Mouse (Mus musculus) intestine, embryonic 14.5 days (tissue): ENCODE data around the gene Grid2. TPM values are rescaled to one million over a fixed set of nuclear protein-coding genes. Genes with fewer than 3 reads are reported as not detected.

Experiments
- ATAC-seq: fragments of 200-750 bp; cut with Nextera tagmentation; replicated peaks from 2 replicates; pipeline ENCODE4 v1.8.0; 2017; ENCODE audit warnings: low read depth, moderate number of reproducible peaks, moderate TSS enrichment, moderate library complexity; ENCODE audit not compliant: low FRiP score, low TSS enrichment
- DNase-seq: peaks from one replicate; pipeline ENCODE4 v3.0.0-alpha.2; 2018; ENCODE audit warnings: low spot score
- H3K27ac ChIP-seq: fragments of 300-500 bp; sonication (generic); 2 replicates; pipeline ENCODE4 v1.5.1; 2014; ENCODE audit warnings: low read depth, mild to moderate bottlenecking, control low read depth
- H3K27me3 ChIP-seq: fragments of 300-500 bp; sonication (generic); replicated peaks from 2 replicates; pipeline ENCODE4 v1.6.1; 2014; ENCODE audit warnings: low read length, control low read depth; ENCODE audit not compliant: control insufficient read depth, insufficient read depth
- H3K36me3 ChIP-seq: fragments of 300-500 bp; sonication (generic); 2 replicates; pipeline ENCODE4 v1.6.1; 2014; ENCODE audit warnings: low read length, control low read depth; ENCODE audit not compliant: control insufficient read depth, insufficient read depth
- H3K4me1 ChIP-seq: fragments of 300-500 bp; sonication (generic); replicated peaks from 2 replicates; pipeline ENCODE4 v1.6.1; 2014; ENCODE audit warnings: low read length, control low read depth, mixed read lengths; ENCODE audit not compliant: control insufficient read depth, insufficient read depth
- H3K4me2 ChIP-seq: fragments of 300-500 bp; sonication (generic); 2 replicates; pipeline ENCODE4 v1.6.1; 2014; ENCODE audit warnings: low read length
- H3K4me3 ChIP-seq: fragments of 300-500 bp; sonication (generic); 2 replicates; pipeline ENCODE4 v1.5.1; 2014; ENCODE audit warnings: low read depth, low read length, control low read depth, mixed read lengths
- H3K9ac ChIP-seq: fragments of 300-500 bp; sonication (generic); 2 replicates; pipeline ENCODE4 v1.6.1; 2014; ENCODE audit warnings: mild to moderate bottlenecking, low read length
- H3K9me3 ChIP-seq: fragments of 300-500 bp; sonication (generic); 2 replicates; pipeline ENCODE4 v1.6.1; 2016; ENCODE audit warnings: low read length, control low read depth; ENCODE audit not compliant: control insufficient read depth
- WGBS: fragments of 180-500 bp; shearing (Covaris S2); extraction: QIAGEN DNeasy Blood & Tissue Kit; methylation state at CpG from one replicate; pipeline ENCODE4 v1.1.7; 2014; 5-methylcytosine and 5-hydroxymethylcytosine counted together
- polyA plus RNA-seq: library from polyadenylated mRNA; unstranded; fragments of >200 nt; fragmentation: Nextera tagmentation; extraction: Ambion mirVana; gene quantifications from 2 replicates; pipeline ENCODE4 v1.2.1, GENCODE M21; 2014

The Grid2 gene
- polyA plus RNA-seq, 1 experiment from 2014 or later = 0.81 TPM

GRCm38 (mm10) chr6:64490313-64491067 lies 1234.8 kb downstream of the Grid2 start:
- Histone ChIP-seq H3K4me1 (no peaks in the 10 kb centered on the region), H3K27me3 (no peaks in the 10 kb centered on the region), H3K36me3 (no peaks in the 10 kb centered on the region), H3K4me2 (no peak overlapping the region), H3K4me3 (no peak overlapping the region), H3K27ac (no peak overlapping the region), H3K9me3 (no peaks in the 10 kb centered on the region), H3K9ac (no peak overlapping the region)
- no peak for DNase-seq
- ATAC-seq = no peak
- 43% methylated on average over 4 of the region's 4 CpGs for WGBS

- H3K27ac ChIP-seq = no peak overlapping the region
- H3K4me1 ChIP-seq = no peaks in the 10 kb centered on the region
- no peaks in the 10 kb centered on the region for H3K36me3 ChIP-seq
- H3K9ac ChIP-seq = no peak overlapping the region
- WGBS = 62% methylated on average over 1 of the region's 1 CpGs
- H3K9me3 ChIP-seq = no peaks in the 10 kb centered on the region
- H3K4me2 ChIP-seq = no peak overlapping the region
- ATAC-seq = no peak
- no peaks in the 10 kb centered on the region for H3K27me3 ChIP-seq
- no peak for DNase-seq
- H3K4me3 ChIP-seq = no peak overlapping the region
These were observed 1248.7 kb downstream of the Grid2 start for GRCm38 (mm10) chr6:64504394-64504793.

GRCm38 (mm10) chr6:64542168-64542567 lies 1286.5 kb downstream of the Grid2 start:
- WGBS = 76% methylated on average over 3 of the region's 3 CpGs
- Histone ChIP-seq H3K4me2 (no peak overlapping the region), H3K4me1 (no peaks in the 10 kb centered on the region), H3K36me3 (no peaks in the 10 kb centered on the region), H3K9ac (no peak overlapping the region), H3K27ac (no peak overlapping the region), H3K9me3 (no peaks in the 10 kb centered on the region), H3K4me3 (no peak overlapping the region), H3K27me3 (no peaks in the 10 kb centered on the region)
- DNase-seq (no peak), ATAC-seq (no peak)

- no peaks in the 10 kb centered on the region for H3K4me1 ChIP-seq
- WGBS = 66% methylated on average over 3 of the region's 3 CpGs
- H3K4me2 ChIP-seq = no peak overlapping the region
- no peak overlapping the region for H3K9ac ChIP-seq
- H3K4me3 ChIP-seq = no peak overlapping the region
- no peaks in the 10 kb centered on the region for H3K9me3 ChIP-seq
- ATAC-seq (no peak), DNase-seq (no peak)
- no peaks in the 10 kb centered on the region for H3K36me3 ChIP-seq
- H3K27ac ChIP-seq = no peak overlapping the region
- H3K27me3 ChIP-seq = no peaks in the 10 kb centered on the region
These were observed 1298.0 kb downstream of the Grid2 start for GRCm38 (mm10) chr6:64553645-64554044.

- no peak overlapping the region for H3K27ac ChIP-seq
- no peaks in the 10 kb centered on the region for H3K36me3 ChIP-seq
- no peaks in the 10 kb centered on the region for H3K4me1 ChIP-seq
- ATAC-seq = no peak
- H3K9me3 ChIP-seq = no peaks in the 10 kb centered on the region
- no peak for DNase-seq
- H3K4me2 ChIP-seq = no peak overlapping the region
- no peak overlapping the region for H3K4me3 ChIP-seq
- H3K9ac ChIP-seq = no peak overlapping the region
- 78% methylated on average over 4 of the region's 4 CpGs for WGBS
- H3K27me3 ChIP-seq = no peaks in the 10 kb centered on the region
These were observed 1299.5 kb downstream of the Grid2 start for GRCm38 (mm10) chr6:64555220-64555619.

- 65% methylated on average over 5 of the region's 5 CpGs for WGBS
- Histone ChIP-seq H3K4me3 (no peak overlapping the region), H3K27me3 (no peaks in the 10 kb centered on the region), H3K9ac (no peak overlapping the region), H3K27ac (no peak overlapping the region), H3K9me3 (no peaks in the 10 kb centered on the region), H3K4me1 (no peaks in the 10 kb centered on the region), H3K4me2 (no peak overlapping the region), H3K36me3 (no peaks in the 10 kb centered on the region)
- DNase-seq (peak; percentile 64), ATAC-seq (no peak)
These were observed 1312.9 kb downstream of the Grid2 start for GRCm38 (mm10) chr6:64568599-64568998.

- DNase-seq = no peak
- Histone ChIP-seq H3K36me3 (no peaks in the 10 kb centered on the region), H3K4me1 (no peaks in the 10 kb centered on the region), H3K4me3 (no peak overlapping the region), H3K4me2 (no peak overlapping the region), H3K9me3 (no peaks in the 10 kb centered on the region), H3K27me3 (no peaks in the 10 kb centered on the region), H3K27ac (no peak overlapping the region), H3K9ac (no peak overlapping the region)
- no peak for ATAC-seq
- WGBS = 63% methylated on average over 3 of the region's 3 CpGs
These were observed 1325.7 kb downstream of the Grid2 start for GRCm38 (mm10) chr6:64581338-64581737.

GRCm38 (mm10) chr6:64588487-64589205 lies 1333.0 kb downstream of the Grid2 start:
- WGBS = 85% methylated on average over 7 of the region's 7 CpGs
- Histone ChIP-seq H3K4me3 (no peak overlapping the region), H3K9ac (no peak overlapping the region), H3K27me3 (no peaks in the 10 kb centered on the region), H3K4me1 (no peaks in the 10 kb centered on the region), H3K27ac (no peak overlapping the region), H3K9me3 (no peaks in the 10 kb centered on the region), H3K36me3 (no peaks in the 10 kb centered on the region), H3K4me2 (no peak overlapping the region)
- DNase-seq (no peak), ATAC-seq (no peak)

GRCm38 (mm10) chr6:64596261-64596660 lies 1340.6 kb downstream of the Grid2 start:
- Histone ChIP-seq H3K4me1 (no peaks in the 10 kb centered on the region), H3K9me3 (no peaks in the 10 kb centered on the region), H3K4me3 (no peak overlapping the region), H3K27ac (no peak overlapping the region), H3K4me2 (no peak overlapping the region), H3K36me3 (no peaks in the 10 kb centered on the region), H3K27me3 (no peaks in the 10 kb centered on the region), H3K9ac (no peak overlapping the region)
- ATAC-seq (no peak), DNase-seq (no peak)
- WGBS = 68% methylated on average over 7 of the region's 7 CpGs
